Mouse (Mus musculus): ENCODE measurements at regions not wholly inside any gene's neighbourhood (a gene's known extent, or its start where the extent isn't known, plus 50 kb on each side); places are given as distances from the start of the nearest gene placed in this dataset.
A peak's percentile ranks its signal among the peaks of the same experiment; 100 is the strongest.

- peak; percentile 41 for DNase-seq (ENCODE audit: low spot score)
Measured at GRCm38 (mm10) chr10:100152821-100153220, 137.4 kb downstream of the Kitl start.

GRCm38 (mm10) chr10:100153311-100153710 is 137.9 kb downstream of the Kitl start:
- no peak for DNase-seq (ENCODE audit: low spot score)

- DNase-seq (ENCODE audit: low spot score): no peak
Measured at GRCm38 (mm10) chr10:100155566-100155965, 140.1 kb downstream of the Kitl start.

GRCm38 (mm10) chr10:100159843-100160531 is 144.6 kb downstream of the Kitl start:
- no peak for DNase-seq (ENCODE audit: low spot score)

GRCm38 (mm10) chr10:100160532-100160852 is 145.1 kb downstream of the Kitl start:
- no peak for DNase-seq (ENCODE audit: low spot score)

- DNase-seq (ENCODE audit: low spot score): no peak
Measured at GRCm38 (mm10) chr10:100161117-100161516, 145.7 kb downstream of the Kitl start.

GRCm38 (mm10) chr10:100164526-100164925 is 149.1 kb downstream of the Kitl start:
- no peak for DNase-seq (ENCODE audit: low spot score)

GRCm38 (mm10) chr10:100170836-100171235 is 155.4 kb downstream of the Kitl start:
- peak; percentile 56 for DNase-seq (ENCODE audit: low spot score)

- DNase-seq (ENCODE audit: low spot score): no peak
Measured at GRCm38 (mm10) chr10:100197673-100198072, 137.8 kb upstream of the Gm4301 start.

GRCm38 (mm10) chr10:100199090-100199690 is 136.3 kb upstream of the Gm4301 start:
- DNase-seq (ENCODE audit: low spot score): no peak

- no peak for DNase-seq (ENCODE audit: low spot score)
Measured at GRCm38 (mm10) chr10:100200431-100200830, 135.0 kb upstream of the Gm4301 start.

- DNase-seq (ENCODE audit: low spot score): no peak
Measured at GRCm38 (mm10) chr10:100206617-100207530, 128.6 kb upstream of the Gm4301 start.

GRCm38 (mm10) chr10:100210684-100211083 is 124.8 kb upstream of the Gm4301 start:
- no peak for DNase-seq (ENCODE audit: low spot score)

GRCm38 (mm10) chr10:100224459-100225097 is 110.9 kb upstream of the Gm4301 start:
- DNase-seq (ENCODE audit: low spot score): no peak

- DNase-seq (ENCODE audit: low spot score): no peak
Measured at GRCm38 (mm10) chr10:100259235-100259900, 76.1 kb upstream of the Gm4301 start.

- DNase-seq (ENCODE audit: low spot score): no peak
Measured at GRCm38 (mm10) chr10:100263447-100263846, 72.0 kb upstream of the Gm4301 start.

GRCm38 (mm10) chr10:100264066-100264465 is 71.4 kb upstream of the Gm4301 start:
- DNase-seq (ENCODE audit: low spot score): no peak

- DNase-seq (ENCODE audit: low spot score): no peak
Measured at GRCm38 (mm10) chr10:100282471-100282870, 53.0 kb upstream of the Gm4301 start.
